Mouse (Mus musculus): ENCODE data around the gene Vmn1r41. TPM values are rescaled to one million over a fixed set of nuclear protein-coding genes. Genes with fewer than 3 reads are reported as not detected.

The Vmn1r41 gene
- not detected in 2 replicates for polyA plus RNA-seq (2011; ENCODE audit: insufficient read depth, insufficient read length, low read depth, missing spikeins)

GRCm38 (mm10) chr6:89740466-89740865, at the start of gene Vmn1r41:
Gene Vmn1r41 (plus strand): TSS chr6:89740766.
- TF ChIP-seq CTCF (IDR thresholded peaks at IDR 0.05; ENCODE audit: low read depth, low read length) (no peak), POLR2A (IDR thresholded peaks at IDR 0.05; ENCODE audit: insufficient read depth, low read length) (no peak), EP300 (IDR thresholded peaks at IDR 0.05; ENCODE audit: insufficient read depth, low read depth, low read length) (no peak)

GRCm38 (mm10) chr6:89706624-89707023, 33.9 kb upstream of the Vmn1r41 start:
- TF ChIP-seq CTCF (IDR thresholded peaks at IDR 0.05; ENCODE audit: low read depth, low read length) (no peak), POLR2A (IDR thresholded peaks at IDR 0.05; ENCODE audit: insufficient read depth, low read length) (no peak), EP300 (IDR thresholded peaks at IDR 0.05; ENCODE audit: insufficient read depth, low read depth, low read length) (no peak)
- Histone ChIP-seq H3K27ac (ENCODE audit: insufficient read depth, low read length) (no peak overlapping the region), H3K9ac (ENCODE audit: low read depth, poor library complexity, severe bottlenecking) (no peak overlapping the region), H3K4me1 (ENCODE audit: control insufficient read depth, insufficient read depth, low read length) (no peaks in the 10 kb centered on the region), H3K36me3 (ENCODE audit: control insufficient read depth, insufficient read depth, low read length, poor library complexity, severe bottlenecking) (no peaks in the 10 kb centered on the region), H3K4me3 (ENCODE audit: low read depth, low read length) (no peak overlapping the region), H3K9me3 (replicated peaks; ENCODE audit: control insufficient read depth, insufficient read depth, low read length, poor library complexity, severe bottlenecking) (no peaks in the 10 kb centered on the region), H3K27me3 (ENCODE audit: control insufficient read depth, insufficient read depth, low read length, poor library complexity, severe bottlenecking) (no peaks in the 10 kb centered on the region)

More at GRCm38 (mm10) chr6:89740466-89740865, at the start of gene Vmn1r41:
- Histone ChIP-seq H3K36me3 (ENCODE audit: control insufficient read depth, insufficient read depth, low read length, poor library complexity, severe bottlenecking) (no peaks in the 10 kb centered on the region), H3K9ac (ENCODE audit: low read depth, poor library complexity, severe bottlenecking) (no peak within 1 kb of the TSS), H3K4me3 (ENCODE audit: low read depth, low read length) (no peak within 1 kb of the TSS), H3K9me3 (replicated peaks; ENCODE audit: control insufficient read depth, insufficient read depth, low read length, poor library complexity, severe bottlenecking) (no peaks in the 10 kb centered on the region; the same call in 1 of the 2 replicates), H3K27ac (ENCODE audit: insufficient read depth, low read length) (no peak within 1 kb of the TSS), H3K4me1 (ENCODE audit: control insufficient read depth, insufficient read depth, low read length) (no peaks in the 10 kb centered on the region), H3K27me3 (ENCODE audit: control insufficient read depth, insufficient read depth, low read length, poor library complexity, severe bottlenecking) (no peaks in the 10 kb centered on the region)

- TF ChIP-seq POLR2A (IDR thresholded peaks at IDR 0.05; ENCODE audit: insufficient read depth, low read length) (no peak), EP300 (IDR thresholded peaks at IDR 0.05; ENCODE audit: insufficient read depth, low read depth, low read length) (no peak), CTCF (IDR thresholded peaks at IDR 0.05; ENCODE audit: low read depth, low read length) (no peak)
- no peak within 1 kb of the TSS for H3K27ac ChIP-seq (ENCODE audit: insufficient read depth, low read length)
- no peaks in the 10 kb centered on the region for H3K4me1 ChIP-seq (ENCODE audit: control insufficient read depth, insufficient read depth, low read length)
- H3K9ac ChIP-seq (ENCODE audit: low read depth, poor library complexity, severe bottlenecking) = no peak within 1 kb of the TSS
- no peaks in the 10 kb centered on the region for H3K36me3 ChIP-seq (ENCODE audit: control insufficient read depth, insufficient read depth, low read length, poor library complexity, severe bottlenecking)
- H3K9me3 ChIP-seq (replicated peaks; ENCODE audit: control insufficient read depth, insufficient read depth, low read length, poor library complexity, severe bottlenecking) = no peaks in the 10 kb centered on the region
- H3K4me3 ChIP-seq (ENCODE audit: low read depth, low read length) = no peak within 1 kb of the TSS
- no peaks in the 10 kb centered on the region for H3K27me3 ChIP-seq (ENCODE audit: control insufficient read depth, insufficient read depth, low read length, poor library complexity, severe bottlenecking)
Observed at GRCm38 (mm10) chr6:89707240-89707639, 33.3 kb upstream of the Vmn1r41 start, which contains the start of gene Vmn1r40. Gene Vmn1r40 (plus strand): TSS chr6:89707540.

- Histone ChIP-seq H3K9me3 (replicated peaks; ENCODE audit: control insufficient read depth, insufficient read depth, low read length, poor library complexity, severe bottlenecking) (no peaks in the 10 kb centered on the region; the same call in 1 of the 2 replicates), H3K4me1 (ENCODE audit: control insufficient read depth, insufficient read depth, low read length) (no peaks in the 10 kb centered on the region), H3K36me3 (ENCODE audit: control insufficient read depth, insufficient read depth, low read length, poor library complexity, severe bottlenecking) (no peaks in the 10 kb centered on the region), H3K4me3 (ENCODE audit: low read depth, low read length) (no peak overlapping the region), H3K27me3 (ENCODE audit: control insufficient read depth, insufficient read depth, low read length, poor library complexity, severe bottlenecking) (no peaks in the 10 kb centered on the region), H3K9ac (ENCODE audit: low read depth, poor library complexity, severe bottlenecking) (no peak overlapping the region), H3K27ac (ENCODE audit: insufficient read depth, low read length) (no peak overlapping the region)
- TF ChIP-seq CTCF (IDR thresholded peaks at IDR 0.05; ENCODE audit: low read depth, low read length) = no peak
- TF ChIP-seq EP300 (IDR thresholded peaks at IDR 0.05; ENCODE audit: insufficient read depth, low read depth, low read length) = no peak
- no peak for TF ChIP-seq POLR2A (IDR thresholded peaks at IDR 0.05; ENCODE audit: insufficient read depth, low read length)
Observed at GRCm38 (mm10) chr6:89718051-89718450, 22.5 kb upstream of the Vmn1r41 start.

GRCm38 (mm10) chr6:89742811-89743210, 2.2 kb downstream of the Vmn1r41 start:
- no peaks in the 10 kb centered on the region for H3K27me3 ChIP-seq (ENCODE audit: control insufficient read depth, insufficient read depth, low read length, poor library complexity, severe bottlenecking)
- H3K9me3 ChIP-seq (replicated peaks; ENCODE audit: control insufficient read depth, insufficient read depth, low read length, poor library complexity, severe bottlenecking) = no peaks in the 10 kb centered on the region; the same call in 1 of the 2 replicates
- no peaks in the 10 kb centered on the region for H3K36me3 ChIP-seq (ENCODE audit: control insufficient read depth, insufficient read depth, low read length, poor library complexity, severe bottlenecking)
- TF ChIP-seq POLR2A (IDR thresholded peaks at IDR 0.05; ENCODE audit: insufficient read depth, low read length) = no peak
- TF ChIP-seq EP300 (IDR thresholded peaks at IDR 0.05; ENCODE audit: insufficient read depth, low read depth, low read length) = no peak
- no peaks in the 10 kb centered on the region for H3K4me1 ChIP-seq (ENCODE audit: control insufficient read depth, insufficient read depth, low read length)
- no peak overlapping the region for H3K4me3 ChIP-seq (ENCODE audit: low read depth, low read length)
- no peak overlapping the region for H3K9ac ChIP-seq (ENCODE audit: low read depth, poor library complexity, severe bottlenecking)
- H3K27ac ChIP-seq (ENCODE audit: insufficient read depth, low read length) = no peak overlapping the region

- Histone ChIP-seq H3K9me3 (replicated peaks; ENCODE audit: control insufficient read depth, insufficient read depth, low read length, poor library complexity, severe bottlenecking) (no peaks in the 10 kb centered on the region), H3K36me3 (ENCODE audit: control insufficient read depth, insufficient read depth, low read length, poor library complexity, severe bottlenecking) (no peaks in the 10 kb centered on the region), H3K9ac (ENCODE audit: low read depth, poor library complexity, severe bottlenecking) (no peak overlapping the region), H3K4me3 (ENCODE audit: low read depth, low read length) (no peak overlapping the region), H3K27ac (ENCODE audit: insufficient read depth, low read length) (no peak overlapping the region), H3K4me1 (ENCODE audit: control insufficient read depth, insufficient read depth, low read length) (no peaks in the 10 kb centered on the region), H3K27me3 (ENCODE audit: control insufficient read depth, insufficient read depth, low read length, poor library complexity, severe bottlenecking) (no peaks in the 10 kb centered on the region)
- TF ChIP-seq POLR2A (IDR thresholded peaks at IDR 0.05; ENCODE audit: insufficient read depth, low read length) (no peak), CTCF (IDR thresholded peaks at IDR 0.05; ENCODE audit: low read depth, low read length) (no peak), EP300 (IDR thresholded peaks at IDR 0.05; ENCODE audit: insufficient read depth, low read depth, low read length) (no peak)
Observed at GRCm38 (mm10) chr6:89790231-89790630, 49.7 kb downstream of the Vmn1r41 start.

Other genes starting within 250 kb of the Vmn1r41 start
- gene Chchd6, start 145.1 kb upstream of the Vmn1r41 start, polyA plus RNA-seq (2011; ENCODE audit: insufficient read depth, insufficient read length, low read depth, missing spikeins) = 10.1 and 10.5 TPM in 2 replicates
- gene Txnrd3, start 96.8 kb upstream of the Vmn1r41 start, polyA plus RNA-seq (2011; ENCODE audit: insufficient read depth, insufficient read length, low read depth, missing spikeins) = 2.4 and 3.0 TPM in 2 replicates
- gene Vmn1r40, start 33.2 kb upstream of the Vmn1r41 start, polyA plus RNA-seq (2011; ENCODE audit: insufficient read depth, insufficient read length, low read depth, missing spikeins) = not detected in 2 replicates
- not detected in 2 replicates for gene Vmn1r42, start 135.6 kb downstream of the Vmn1r41 start, polyA plus RNA-seq (2011; ENCODE audit: insufficient read depth, insufficient read length, low read depth, missing spikeins)
- not detected in 2 replicates for gene Vmn1r43, start 135.6 kb downstream of the Vmn1r41 start, polyA plus RNA-seq (2011; ENCODE audit: insufficient read depth, insufficient read length, low read depth, missing spikeins)
- not detected in 2 replicates for gene Vmn1r44, start 142.9 kb downstream of the Vmn1r41 start, polyA plus RNA-seq (2011; ENCODE audit: insufficient read depth, insufficient read length, low read depth, missing spikeins)
- not detected in 2 replicates for gene Vmn1r45, start 199.8 kb downstream of the Vmn1r41 start, polyA plus RNA-seq (2011; ENCODE audit: insufficient read depth, insufficient read length, low read depth, missing spikeins)
- gene Vmn1r46, start 228.5 kb downstream of the Vmn1r41 start, polyA plus RNA-seq (2011; ENCODE audit: insufficient read depth, insufficient read length, low read depth, missing spikeins) = 0.06 TPM in 1 of 2 replicates, not detected in the other

Measured in ES-Bruce4 (cell line).